Mouse (Mus musculus): ENCODE results near the gene Zfp648. TPM values are rescaled to one million over a fixed set of nuclear protein-coding genes. Genes with fewer than 3 reads are reported as not detected.

Zfp648 gene
- 1.2 and 1.3 TPM in 2 replicates for polyA plus RNA-seq (2015; fragmentation: Nextera tagmentation; extraction: Ambion mirVana)

- H3K4me2 ChIP-seq (replicated peaks) = peak within 1 kb of the TSS; percentile 49
- H3K27me3 ChIP-seq = peaks cover 37% of the 10 kb centered on the region
- peak within 1 kb of the TSS; percentile 43; the same call in 1 of the 2 replicates for H3K9ac ChIP-seq
- 29% methylated on average over 13 of the region's 14 CpGs for WGBS
- peak within 1 kb of the TSS; percentile 67; the same call in 1 of the 2 replicates for H3K27ac ChIP-seq
- peak; percentile 78 for ATAC-seq (ENCODE audit: low FRiP score, low read depth)
- peaks cover 35% of the 10 kb centered on the region for H3K4me1 ChIP-seq
- H3K4me3 ChIP-seq = peak within 1 kb of the TSS; percentile 17; the same call in 1 of the 2 replicates
- no peaks in the 10 kb centered on the region for H3K9me3 ChIP-seq
- no peaks in the 10 kb centered on the region for H3K36me3 ChIP-seq
Measured at GRCm38 (mm10) chr1:154200955-154201722, at the start of gene Zfp648. Zfp648 (plus strand) TSS chr1:154201187.

GRCm38 (mm10) chr1:154152539-154152938 lies 48.4 kb upstream of the Zfp648 start:
- H3K4me2 ChIP-seq (replicated peaks) = no peak overlapping the region
- H3K36me3 ChIP-seq = no peaks in the 10 kb centered on the region
- H3K27me3 ChIP-seq = no peaks in the 10 kb centered on the region
- no peak for ATAC-seq (ENCODE audit: low FRiP score, low read depth)
- no peaks in the 10 kb centered on the region for H3K9me3 ChIP-seq
- no peak overlapping the region for H3K27ac ChIP-seq
- H3K4me3 ChIP-seq = no peak overlapping the region
- WGBS = 76% methylated on average over 1 of the region's 1 CpGs
- peaks cover 17% of the 10 kb centered on the region for H3K4me1 ChIP-seq
- no peak overlapping the region for H3K9ac ChIP-seq

GRCm38 (mm10) chr1:154153800-154154199 lies 47.2 kb upstream of the Zfp648 start:
- WGBS = 86% methylated on average over 7 of the region's 7 CpGs
- ATAC-seq (ENCODE audit: low FRiP score, low read depth) = no peak
- Histone ChIP-seq H3K27ac (no peak overlapping the region), H3K9me3 (no peaks in the 10 kb centered on the region), H3K9ac (no peak overlapping the region), H3K4me3 (no peak overlapping the region), H3K4me2 (replicated peaks) (no peak overlapping the region), H3K4me1 (peaks cover 14% of the 10 kb centered on the region), H3K27me3 (no peaks in the 10 kb centered on the region), H3K36me3 (no peaks in the 10 kb centered on the region)

- Histone ChIP-seq H3K27ac (peak overlapping the region; percentile 44; the same call in 1 of the 2 replicates), H3K36me3 (no peaks in the 10 kb centered on the region), H3K4me1 (peaks cover 5% of the 10 kb centered on the region; the same call in 1 of the 2 replicates), H3K4me3 (no peak overlapping the region), H3K4me2 (replicated peaks) (no peak overlapping the region), H3K27me3 (no peaks in the 10 kb centered on the region), H3K9me3 (no peaks in the 10 kb centered on the region), H3K9ac (no peak overlapping the region)
- 62% methylated on average over 14 of the region's 14 CpGs for WGBS
- no peak; the same call in 1 of the 2 replicates for ATAC-seq (ENCODE audit: low FRiP score, low read depth)
Measured at GRCm38 (mm10) chr1:154156177-154157062, 44.6 kb upstream of the Zfp648 start.

- Histone ChIP-seq H3K4me1 (peaks cover 5% of the 10 kb centered on the region; the same call in 1 of the 2 replicates), H3K9me3 (no peaks in the 10 kb centered on the region), H3K4me3 (no peak overlapping the region), H3K27me3 (no peaks in the 10 kb centered on the region), H3K9ac (no peak overlapping the region), H3K4me2 (replicated peaks) (no peak overlapping the region), H3K36me3 (no peaks in the 10 kb centered on the region), H3K27ac (no peak overlapping the region)
- no peak for ATAC-seq (ENCODE audit: low FRiP score, low read depth)
- WGBS = 68% methylated on average over 4 of the region's 4 CpGs
Measured at GRCm38 (mm10) chr1:154157131-154157530, 43.9 kb upstream of the Zfp648 start.

- Histone ChIP-seq H3K27me3 (no peaks in the 10 kb centered on the region), H3K4me1 (no peaks in the 10 kb centered on the region), H3K4me2 (replicated peaks) (no peak overlapping the region), H3K27ac (no peak overlapping the region), H3K9ac (no peak overlapping the region), H3K4me3 (no peak overlapping the region), H3K36me3 (no peaks in the 10 kb centered on the region), H3K9me3 (no peaks in the 10 kb centered on the region)
- ATAC-seq (ENCODE audit: low FRiP score, low read depth) = no peak
- WGBS = 90% methylated on average over 6 of the region's 6 CpGs
Measured at GRCm38 (mm10) chr1:154167696-154168095, 33.3 kb upstream of the Zfp648 start.

- Histone ChIP-seq H3K27ac (no peak overlapping the region), H3K9ac (no peak overlapping the region), H3K9me3 (no peaks in the 10 kb centered on the region), H3K4me2 (replicated peaks) (no peak overlapping the region), H3K27me3 (no peaks in the 10 kb centered on the region), H3K36me3 (no peaks in the 10 kb centered on the region), H3K4me1 (no peaks in the 10 kb centered on the region), H3K4me3 (no peak overlapping the region)
- WGBS = 63% methylated on average over 6 of the region's 6 CpGs
- ATAC-seq (ENCODE audit: low FRiP score, low read depth) = peak; percentile 85
Measured at GRCm38 (mm10) chr1:154175334-154175733, 25.7 kb upstream of the Zfp648 start.

- Histone ChIP-seq H3K9me3 (no peaks in the 10 kb centered on the region), H3K4me2 (replicated peaks) (no peak overlapping the region), H3K27ac (no peak overlapping the region), H3K36me3 (no peaks in the 10 kb centered on the region), H3K9ac (no peak overlapping the region), H3K4me1 (peaks cover 4% of the 10 kb centered on the region), H3K4me3 (no peak overlapping the region), H3K27me3 (no peaks in the 10 kb centered on the region)
- ATAC-seq (ENCODE audit: low FRiP score, low read depth) = no peak
- WGBS = 90% methylated on average over 4 of the region's 4 CpGs
Measured at GRCm38 (mm10) chr1:154177781-154178180, 23.2 kb upstream of the Zfp648 start.

- no peak overlapping the region for H3K9ac ChIP-seq
- no peak for ATAC-seq (ENCODE audit: low FRiP score, low read depth)
- H3K4me2 ChIP-seq (replicated peaks) = no peak overlapping the region
- no peaks in the 10 kb centered on the region for H3K27me3 ChIP-seq
- 91% methylated on average over 8 of the region's 8 CpGs for WGBS
- no peaks in the 10 kb centered on the region for H3K9me3 ChIP-seq
- H3K27ac ChIP-seq = no peak overlapping the region
- H3K4me3 ChIP-seq = no peak overlapping the region
- H3K36me3 ChIP-seq = no peaks in the 10 kb centered on the region
- peaks cover 13% of the 10 kb centered on the region for H3K4me1 ChIP-seq
Measured at GRCm38 (mm10) chr1:154178541-154179155, 22.3 kb upstream of the Zfp648 start.

- no peak overlapping the region for H3K9ac ChIP-seq
- no peak overlapping the region for H3K4me2 ChIP-seq (replicated peaks)
- H3K4me3 ChIP-seq = no peak overlapping the region
- H3K27ac ChIP-seq = no peak overlapping the region
- WGBS = 29% methylated on average over 2 of the region's 2 CpGs
- H3K36me3 ChIP-seq = no peaks in the 10 kb centered on the region
- ATAC-seq (ENCODE audit: low FRiP score, low read depth) = peak; percentile 87
- peaks cover 23% of the 10 kb centered on the region for H3K4me1 ChIP-seq
- no peaks in the 10 kb centered on the region for H3K27me3 ChIP-seq
- H3K9me3 ChIP-seq = no peaks in the 10 kb centered on the region
Measured at GRCm38 (mm10) chr1:154180952-154181351, 20.0 kb upstream of the Zfp648 start.

- H3K4me3 ChIP-seq = no peak overlapping the region
- no peak overlapping the region for H3K9ac ChIP-seq
- WGBS = 66% methylated on average over 6 of the region's 6 CpGs
- H3K36me3 ChIP-seq = no peaks in the 10 kb centered on the region
- no peaks in the 10 kb centered on the region for H3K9me3 ChIP-seq
- H3K4me1 ChIP-seq = peaks cover 23% of the 10 kb centered on the region
- peak overlapping the region; percentile 39; the same call in 1 of the 2 replicates for H3K27ac ChIP-seq
- no peak for ATAC-seq (ENCODE audit: low FRiP score, low read depth)
- no peaks in the 10 kb centered on the region for H3K27me3 ChIP-seq
- no peak overlapping the region for H3K4me2 ChIP-seq (replicated peaks)
Measured at GRCm38 (mm10) chr1:154182396-154183076, 18.5 kb upstream of the Zfp648 start.

Data from limb, embryonic 13.5 days (tissue).